Mouse (Mus musculus): Measurements from ENCODE around the gene Gabrg2. TPM values are rescaled to one million over a fixed set of nuclear protein-coding genes. Genes with fewer than 3 reads are reported as not detected.

Gabrg2 gene
- polyA plus RNA-seq, 2 experiments, result 0.09 TPM; not detected in 1

GRCm38 (mm10) chr11:41962706-41963105 is 38.0 kb downstream of the Gabrg2 start:
- Histone ChIP-seq H3K4me1 (ENCODE audit: control insufficient read depth, insufficient read depth, low read length) (no peaks in the 10 kb centered on the region), H3K9ac (ENCODE audit: low read depth, low read length, severe bottlenecking) (no peak overlapping the region), H3K9me3 (ENCODE audit: control insufficient read depth, low read length) (no peaks in the 10 kb centered on the region), H3K4me2 (replicated peaks; ENCODE audit: low read depth, low read length, severe bottlenecking) (no peak overlapping the region), H3K4me3 (replicated peaks; ENCODE audit: low read length) (no peak overlapping the region), H3K27ac (replicated peaks; ENCODE audit: low read depth, low read length) (no peak overlapping the region), H3K27me3 (ENCODE audit: control insufficient read depth, insufficient read depth, low read length) (no peaks in the 10 kb centered on the region), H3K36me3 (ENCODE audit: control insufficient read depth, insufficient read depth, low read length) (no peaks in the 10 kb centered on the region)
- WGBS, result 86% methylated on average over 8 of the region's 8 CpGs
- no peak for TF ChIP-seq POLR2A (IDR thresholded peaks at IDR 0.05; ENCODE audit: borderline replicate concordance, extremely low read depth, insufficient read depth, insufficient read length)
- no peak for ATAC-seq (ENCODE audit: low FRiP score, low read depth)
- no peak for DNase-seq (ENCODE audit: low spot score)

- no peak overlapping the region for H3K4me2 ChIP-seq (replicated peaks; ENCODE audit: low read depth, low read length, severe bottlenecking)
- TF ChIP-seq POLR2A (IDR thresholded peaks at IDR 0.05; ENCODE audit: borderline replicate concordance, extremely low read depth, insufficient read depth, insufficient read length), result no peak
- DNase-seq (ENCODE audit: low spot score) (no peak), ATAC-seq (ENCODE audit: low FRiP score, low read depth) (no peak)
- no peaks in the 10 kb centered on the region for H3K9me3 ChIP-seq (ENCODE audit: control insufficient read depth, low read length)
- no peaks in the 10 kb centered on the region for H3K4me1 ChIP-seq (ENCODE audit: control insufficient read depth, insufficient read depth, low read length)
- H3K27ac ChIP-seq (replicated peaks; ENCODE audit: low read depth, low read length), result no peak overlapping the region
- no peak overlapping the region for H3K9ac ChIP-seq (ENCODE audit: low read depth, low read length, severe bottlenecking)
- WGBS, result 83% methylated on average over 2 of the region's 2 CpGs
- H3K4me3 ChIP-seq (replicated peaks; ENCODE audit: low read length), result no peak overlapping the region
- no peaks in the 10 kb centered on the region for H3K27me3 ChIP-seq (ENCODE audit: control insufficient read depth, insufficient read depth, low read length)
- H3K36me3 ChIP-seq (ENCODE audit: control insufficient read depth, insufficient read depth, low read length), result no peaks in the 10 kb centered on the region
These were observed 47.1 kb downstream of the Gabrg2 start for GRCm38 (mm10) chr11:41953550-41953949.

GRCm38 (mm10) chr11:41951898-41952297 is 48.8 kb downstream of the Gabrg2 start:
- ATAC-seq (ENCODE audit: low FRiP score, low read depth) (no peak), DNase-seq (ENCODE audit: low spot score) (no peak)
- Histone ChIP-seq H3K27me3 (ENCODE audit: control insufficient read depth, insufficient read depth, low read length) (no peaks in the 10 kb centered on the region), H3K4me1 (ENCODE audit: control insufficient read depth, insufficient read depth, low read length) (no peaks in the 10 kb centered on the region), H3K4me2 (replicated peaks; ENCODE audit: low read depth, low read length, severe bottlenecking) (no peak overlapping the region), H3K9ac (ENCODE audit: low read depth, low read length, severe bottlenecking) (no peak overlapping the region), H3K9me3 (ENCODE audit: control insufficient read depth, low read length) (no peaks in the 10 kb centered on the region), H3K27ac (replicated peaks; ENCODE audit: low read depth, low read length) (no peak overlapping the region), H3K4me3 (replicated peaks; ENCODE audit: low read length) (no peak overlapping the region), H3K36me3 (ENCODE audit: control insufficient read depth, insufficient read depth, low read length) (no peaks in the 10 kb centered on the region)
- TF ChIP-seq POLR2A (IDR thresholded peaks at IDR 0.05; ENCODE audit: borderline replicate concordance, extremely low read depth, insufficient read depth, insufficient read length), result no peak
- WGBS, result 53% methylated on average over 3 of the region's 3 CpGs

GRCm38 (mm10) chr11:41945471-41945870 is 55.2 kb downstream of the Gabrg2 start:
- H3K9ac ChIP-seq (ENCODE audit: low read depth, low read length, severe bottlenecking), result no peak overlapping the region
- H3K36me3 ChIP-seq (ENCODE audit: control insufficient read depth, insufficient read depth, low read length), result no peaks in the 10 kb centered on the region
- no peak overlapping the region for H3K27ac ChIP-seq (replicated peaks; ENCODE audit: low read depth, low read length)
- DNase-seq (ENCODE audit: low spot score), result no peak
- no peaks in the 10 kb centered on the region for H3K4me1 ChIP-seq (ENCODE audit: control insufficient read depth, insufficient read depth, low read length)
- H3K4me2 ChIP-seq (replicated peaks; ENCODE audit: low read depth, low read length, severe bottlenecking), result no peak overlapping the region
- TF ChIP-seq POLR2A (IDR thresholded peaks at IDR 0.05; ENCODE audit: borderline replicate concordance, extremely low read depth, insufficient read depth, insufficient read length), result no peak
- no peaks in the 10 kb centered on the region for H3K27me3 ChIP-seq (ENCODE audit: control insufficient read depth, insufficient read depth, low read length)
- H3K4me3 ChIP-seq (replicated peaks; ENCODE audit: low read length), result no peak overlapping the region
- no peak for ATAC-seq (ENCODE audit: low FRiP score, low read depth)
- 77% methylated on average over 5 of the region's 5 CpGs for WGBS
- no peaks in the 10 kb centered on the region for H3K9me3 ChIP-seq (ENCODE audit: control insufficient read depth, low read length)

GRCm38 (mm10) chr11:41937979-41938378 is 62.7 kb downstream of the Gabrg2 start:
- ATAC-seq (ENCODE audit: low FRiP score, low read depth), result no peak
- no peaks in the 10 kb centered on the region for H3K4me1 ChIP-seq (ENCODE audit: control insufficient read depth, insufficient read depth, low read length)
- no peak for TF ChIP-seq POLR2A (IDR thresholded peaks at IDR 0.05; ENCODE audit: borderline replicate concordance, extremely low read depth, insufficient read depth, insufficient read length)
- DNase-seq (ENCODE audit: low spot score), result no peak
- no peak overlapping the region for H3K9ac ChIP-seq (ENCODE audit: low read depth, low read length, severe bottlenecking)
- H3K9me3 ChIP-seq (ENCODE audit: control insufficient read depth, low read length), result no peaks in the 10 kb centered on the region
- no peak overlapping the region for H3K4me2 ChIP-seq (replicated peaks; ENCODE audit: low read depth, low read length, severe bottlenecking)
- no peak overlapping the region for H3K27ac ChIP-seq (replicated peaks; ENCODE audit: low read depth, low read length)
- no peak overlapping the region for H3K4me3 ChIP-seq (replicated peaks; ENCODE audit: low read length)
- no peaks in the 10 kb centered on the region for H3K36me3 ChIP-seq (ENCODE audit: control insufficient read depth, insufficient read depth, low read length)
- H3K27me3 ChIP-seq (ENCODE audit: control insufficient read depth, insufficient read depth, low read length), result no peaks in the 10 kb centered on the region
- 64% methylated on average over 2 of the region's 2 CpGs for WGBS

GRCm38 (mm10) chr11:41918864-41919263 is 81.8 kb downstream of the Gabrg2 start:
- Histone ChIP-seq H3K4me1 (ENCODE audit: control insufficient read depth, insufficient read depth, low read length) (no peaks in the 10 kb centered on the region), H3K27ac (replicated peaks; ENCODE audit: low read depth, low read length) (no peak overlapping the region), H3K36me3 (ENCODE audit: control insufficient read depth, insufficient read depth, low read length) (no peaks in the 10 kb centered on the region), H3K27me3 (ENCODE audit: control insufficient read depth, insufficient read depth, low read length) (no peaks in the 10 kb centered on the region), H3K9me3 (ENCODE audit: control insufficient read depth, low read length) (no peaks in the 10 kb centered on the region), H3K4me3 (replicated peaks; ENCODE audit: low read length) (no peak overlapping the region), H3K9ac (ENCODE audit: low read depth, low read length, severe bottlenecking) (no peak overlapping the region), H3K4me2 (replicated peaks; ENCODE audit: low read depth, low read length, severe bottlenecking) (no peak overlapping the region)
- TF ChIP-seq POLR2A (IDR thresholded peaks at IDR 0.05; ENCODE audit: borderline replicate concordance, extremely low read depth, insufficient read depth, insufficient read length), result no peak
- no peak for ATAC-seq (ENCODE audit: low FRiP score, low read depth)
- no peak for DNase-seq (ENCODE audit: low spot score)
